Mouse (Mus musculus) limb, embryonic 14.5 days (tissue): Measurements from ENCODE around the gene P4hb. TPM values are rescaled to one million over a fixed set of nuclear protein-coding genes. Genes with fewer than 3 reads are reported as not detected.

Experiments used
- ATAC-seq: fragments of 200-750 bp; cut with Nextera tagmentation; 2 replicates; pipeline ENCODE4 v1.8.0; 2017; ENCODE audit warnings: low read depth, moderate number of reproducible peaks, moderate TSS enrichment; ENCODE audit not compliant: low FRiP score
- DNase-seq: peaks from one replicate; pipeline ENCODE4 v3.0.0-alpha.2; 2015; ENCODE audit warnings: low spot score
- H3K27ac ChIP-seq: fragments of 300-500 bp; sonication (generic); replicated peaks from 2 replicates; pipeline ENCODE4 v1.5.1; 2014; ENCODE audit warnings: low read depth, mild to moderate bottlenecking, low read length, moderate library complexity, mixed read lengths
- H3K27me3 ChIP-seq: fragments of 300-500 bp; sonication (generic); 2 replicates; pipeline ENCODE4 v1.6.1; 2014; ENCODE audit warnings: low read length, mixed read lengths; ENCODE audit not compliant: control insufficient read depth, insufficient read depth
- H3K36me3 ChIP-seq: fragments of 300-500 bp; sonication (generic); 2 replicates; pipeline ENCODE4 v1.6.1; 2014; ENCODE audit warnings: mild to moderate bottlenecking, low read length, moderate library complexity, mixed read lengths; ENCODE audit not compliant: control insufficient read depth, insufficient read depth
- H3K4me1 ChIP-seq: fragments of 300-500 bp; sonication (generic); 2 replicates; pipeline ENCODE4 v1.6.1; 2014; ENCODE audit warnings: antibody characterized with exemption, low read length, mixed read lengths; ENCODE audit not compliant: control insufficient read depth, insufficient read depth
- H3K4me2 ChIP-seq: fragments of 300-500 bp; sonication (generic); replicated peaks from 2 replicates; pipeline ENCODE4 v1.6.1; 2014; ENCODE audit warnings: low read depth, mild to moderate bottlenecking, low read length, moderate library complexity; ENCODE audit not compliant: severe bottlenecking
- H3K4me3 ChIP-seq: fragments of 300-500 bp; sonication (generic); replicated peaks from 2 replicates; pipeline ENCODE4 v1.5.1; 2014; ENCODE audit warnings: low read length
- H3K9ac ChIP-seq: fragments of 300-500 bp; sonication (generic); 2 replicates; pipeline ENCODE4 v1.6.1; 2014; ENCODE audit warnings: mild to moderate bottlenecking, low read depth, low read length, moderate library complexity; ENCODE audit not compliant: severe bottlenecking
- H3K9me3 ChIP-seq: fragments of 300-500 bp; sonication (generic); 2 replicates; pipeline ENCODE4 v1.6.1; 2016; ENCODE audit warnings: low read length; ENCODE audit not compliant: control insufficient read depth
- POLR2A ChIP-seq: fragments of 200-500 bp; IDR thresholded peaks from 2 replicates; pipeline ENCODE4 v1.8.0; 2012; ENCODE audit warnings: inconsistent platforms, mild to moderate bottlenecking, moderate library complexity, borderline replicate concordance; ENCODE audit not compliant: insufficient read depth, insufficient read length; ENCODE audit errors: extremely low read depth
- WGBS: fragments of 180-500 bp; shearing (Covaris S2); extraction: QIAGEN DNeasy Blood & Tissue Kit; methylation state at CpG from one replicate; pipeline ENCODE4 v1.1.7; 2014; 5-methylcytosine and 5-hydroxymethylcytosine counted together
- polyA plus RNA-seq, 2 experiments: library from polyadenylated mRNA; depleted of rRNA in 1 of 2; stranded (reverse) in 1 of 2; unstranded in 1 of 2; fragments of >200 nt; fragmentation: Nextera tagmentation in 1 of 2; extraction: Ambion mirVana in 1 of 2; gene quantifications; 2 replicates each; pipeline versions ENCODE4 v1.2.1 to v1.2.3; 2012 to 2014

The P4hb gene
- polyA plus RNA-seq, 2 experiments, result 645 to 988 TPM

DNA sequence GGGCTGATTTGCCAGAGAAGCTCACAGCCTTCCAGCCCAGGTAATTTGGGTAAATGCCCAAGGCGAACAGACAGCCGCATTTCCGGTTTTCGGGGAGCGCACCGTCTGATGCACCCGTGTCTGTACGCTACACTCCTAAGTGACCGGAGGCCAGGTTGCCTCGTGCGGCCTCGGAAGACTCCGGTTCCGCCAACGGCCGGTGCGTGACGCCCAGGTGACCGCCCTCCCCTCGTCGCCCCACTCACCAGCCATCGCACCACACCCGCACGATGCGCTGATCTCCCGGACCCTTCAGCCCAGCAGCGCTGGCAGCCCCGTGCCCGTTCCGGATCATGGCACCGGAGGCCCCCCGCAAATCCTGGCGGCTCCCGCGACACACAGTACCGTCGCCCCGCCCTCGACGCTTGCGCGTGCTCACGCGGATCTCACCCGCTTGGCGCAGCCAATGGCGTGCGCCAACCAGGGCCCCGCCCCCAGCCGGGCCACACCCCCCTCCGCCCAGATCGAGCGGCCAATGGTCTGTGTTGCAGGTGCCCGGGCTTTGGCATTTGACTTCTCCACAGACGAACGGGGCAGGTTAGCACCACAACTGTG lies 44.6 kb upstream of the P4hb start, which contains the start of gene Pcyt2:
TSS of gene Pcyt2 (minus strand) at position 418 of the 594 bp plus-strand sequence.
- H3K36me3 ChIP-seq, result peaks cover 67% of the 10 kb centered on the region

DNA sequence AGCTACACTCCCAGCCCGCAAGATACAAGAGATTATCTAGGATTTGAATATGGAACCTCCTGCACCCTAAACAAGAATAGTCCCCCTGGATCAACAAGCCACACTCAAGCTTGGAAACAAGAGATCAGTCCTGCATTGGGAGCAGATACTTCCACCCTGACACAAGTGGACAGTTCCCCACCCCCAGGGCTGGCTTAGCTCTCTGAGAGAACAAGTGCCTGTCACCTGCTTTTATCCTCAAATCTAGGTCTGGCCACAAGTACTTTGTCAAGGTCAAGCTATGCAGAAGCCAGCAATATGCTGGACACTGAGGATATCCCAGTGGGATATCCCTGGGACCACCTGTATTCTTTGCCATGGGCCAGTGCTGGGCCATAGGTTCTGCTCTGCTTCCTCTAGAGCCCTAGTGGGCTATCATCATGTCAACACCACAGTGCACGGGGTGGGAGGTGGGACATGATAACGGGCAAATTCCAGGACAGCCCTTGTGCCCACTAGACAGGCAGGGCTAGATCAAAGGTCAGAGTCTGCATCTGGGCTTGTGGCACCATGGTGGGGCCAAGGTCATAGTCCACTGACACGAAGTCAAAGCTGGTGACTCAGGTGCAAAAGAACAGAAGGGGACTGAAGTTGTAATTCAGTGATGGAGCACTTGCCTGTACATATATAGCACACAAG lies 43.7 kb upstream of the P4hb start:
- Histone ChIP-seq H3K9ac (peak overlapping the region; percentile 72), H3K4me2 (peak overlapping the region; percentile 82), H3K36me3 (peaks cover 71% of the 10 kb centered on the region), H3K4me3 (peak overlapping the region; percentile 87), H3K27me3 (no peaks in the 10 kb centered on the region), H3K9me3 (no peaks in the 10 kb centered on the region), H3K4me1 (peaks cover 11% of the 10 kb centered on the region), H3K27ac (no peak overlapping the region)
- TF ChIP-seq POLR2A, result no peak
- DNase-seq, result no peak
- ATAC-seq, result no peak
- 55% methylated on average over 4 of the region's 4 CpGs for WGBS

More for the DNA sequence above, 44.6 kb upstream of the P4hb start, which contains the start of gene Pcyt2:
- peak within 1 kb of the TSS; percentile 87 for H3K4me3 ChIP-seq
- H3K9ac ChIP-seq, result peak within 1 kb of the TSS; percentile 72
- no peaks in the 10 kb centered on the region for H3K9me3 ChIP-seq
- ATAC-seq, result peak; percentile 94
- WGBS, result under 1% methylated on average over 48 of the region's 56 CpGs
- no peak for TF ChIP-seq POLR2A
- peak; percentile 89 for DNase-seq
- H3K27ac ChIP-seq, result 0 out of 2 replicates have a peak within 1 kb of the TSS, but pooled peaks have one; percentile 43
- peak within 1 kb of the TSS; percentile 82 for H3K4me2 ChIP-seq
- H3K4me1 ChIP-seq, result peaks cover 11% of the 10 kb centered on the region
- no peaks in the 10 kb centered on the region for H3K27me3 ChIP-seq

DNA sequence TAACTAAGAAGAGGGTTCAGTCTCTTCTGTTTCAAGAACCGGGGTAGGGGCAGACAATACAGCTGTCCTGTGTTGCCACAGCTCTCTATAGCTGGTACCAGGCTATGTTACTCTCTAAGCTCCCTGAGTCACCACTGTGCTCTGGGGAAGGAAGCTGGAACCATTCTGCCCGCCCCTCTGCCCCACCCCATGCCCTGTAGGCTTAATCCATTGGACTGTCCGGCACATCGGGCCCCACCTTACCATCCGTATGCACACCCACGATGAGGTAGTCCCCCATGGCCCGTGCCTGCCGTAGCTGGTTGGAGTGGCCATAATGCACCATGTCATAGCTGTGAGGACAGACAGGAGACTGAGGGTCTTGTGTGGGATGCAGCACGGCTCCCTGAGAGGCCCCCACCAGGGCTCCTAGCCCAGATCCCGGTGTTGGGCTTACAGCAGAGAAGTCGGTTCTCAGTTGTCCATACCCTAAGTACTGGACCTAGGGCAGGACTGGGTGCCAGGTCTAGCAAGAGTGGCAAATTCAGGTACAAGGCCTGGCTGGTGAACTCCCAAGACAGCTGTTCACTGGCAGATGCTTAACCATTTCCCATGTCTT lies 42.7 kb upstream of the P4hb start:
- Histone ChIP-seq H3K4me3 (no peak overlapping the region), H3K36me3 (peaks cover 72% of the 10 kb centered on the region)

DNA sequence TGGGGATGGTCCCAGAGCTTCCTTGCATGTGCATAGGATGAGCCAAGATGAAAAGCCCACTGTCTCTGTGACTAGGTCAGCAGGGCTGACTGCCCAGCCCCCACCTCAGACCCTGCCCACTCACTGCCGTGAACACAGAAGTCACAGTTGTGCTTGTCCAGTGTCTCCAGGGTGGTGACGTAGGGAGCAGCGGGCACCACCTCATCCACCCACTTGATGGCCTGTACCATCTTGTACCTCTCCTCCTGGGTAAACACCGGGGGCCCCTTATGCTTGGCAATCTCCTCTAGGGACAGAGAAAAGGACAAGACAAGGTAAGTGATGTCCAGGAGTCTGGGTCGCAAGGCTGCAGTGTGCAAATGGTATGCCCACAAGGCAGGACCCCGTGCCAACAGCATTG lies 42.1 kb upstream of the P4hb start:
- DNase-seq, result no peak
- Histone ChIP-seq H3K4me1 (peaks cover 11% of the 10 kb centered on the region), H3K9ac (no peak overlapping the region), H3K36me3 (peaks cover 72% of the 10 kb centered on the region), H3K27ac (no peak overlapping the region), H3K4me2 (no peak overlapping the region), H3K9me3 (no peaks in the 10 kb centered on the region), H3K27me3 (no peaks in the 10 kb centered on the region), H3K4me3 (no peak overlapping the region)
- TF ChIP-seq POLR2A, result no peak
- 98% methylated on average over 6 of the region's 6 CpGs for WGBS
- ATAC-seq, result no peak

More for the DNA sequence above, 42.7 kb upstream of the P4hb start:
- 94% methylated on average over 11 of the region's 11 CpGs for WGBS
- Histone ChIP-seq H3K27me3 (no peaks in the 10 kb centered on the region), H3K4me2 (no peak overlapping the region), H3K9me3 (no peaks in the 10 kb centered on the region), H3K4me1 (peaks cover 11% of the 10 kb centered on the region), H3K27ac (no peak overlapping the region), H3K9ac (no peak overlapping the region)
- no peak for TF ChIP-seq POLR2A
- DNase-seq (no peak), ATAC-seq (no peak)

DNA sequence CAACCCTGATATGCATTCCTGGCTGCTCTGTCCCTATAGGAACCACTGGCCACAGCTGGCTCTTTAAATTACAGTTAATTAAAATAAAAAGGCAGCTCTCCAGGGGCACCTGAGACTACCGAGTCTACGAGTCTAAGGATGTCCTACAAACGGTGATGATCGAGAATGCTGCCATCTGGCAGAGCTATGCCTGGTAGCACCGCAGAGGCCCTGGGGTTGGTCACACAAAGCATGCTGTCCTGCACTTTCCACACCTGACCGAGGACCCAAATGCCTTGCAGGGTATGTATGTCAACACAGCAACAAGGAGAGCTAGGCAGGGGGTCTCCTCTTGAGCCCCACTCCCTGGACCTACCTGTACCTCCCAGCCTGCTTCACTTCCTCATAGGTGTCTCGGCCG lies 40.9 kb upstream of the P4hb start:
- ATAC-seq, result no peak
- Histone ChIP-seq H3K4me1 (peaks cover 11% of the 10 kb centered on the region), H3K4me2 (no peak overlapping the region), H3K27ac (no peak overlapping the region), H3K36me3 (peaks cover 63% of the 10 kb centered on the region), H3K9ac (no peak overlapping the region), H3K27me3 (peaks cover 1% of the 10 kb centered on the region), H3K4me3 (no peak overlapping the region), H3K9me3 (no peaks in the 10 kb centered on the region)
- WGBS, result 85% methylated on average over 8 of the region's 8 CpGs
- DNase-seq, result no peak
- TF ChIP-seq POLR2A, result no peak
